Mouse (Mus musculus): ENCODE data around the gene Thoc3. TPM values are rescaled to one million over a fixed set of nuclear protein-coding genes. Genes with fewer than 3 reads are reported as not detected.
A peak's percentile ranks its signal among the peaks of the same experiment; 100 is the strongest.
"Not testable (repeated sequence)": the region's sequence is repeated elsewhere in the genome, so short reads cannot be mapped to it uniquely, and the experiment has no call there.

Thoc3 gene
- 10 to 100 TPM; 14.7 to 16.5 TPM for total RNA-seq (2021)
- long read RNA-seq, experiment 1, transcript Thoc3-201 (6 exons, 2,335 nt) = major isoform, 8 of 10 reads
- long read RNA-seq, experiment 1, partial matches to known transcripts = 1 of 10 reads
- long read RNA-seq, experiment 1, other reads (novel, unspliced or antisense) = 1 of 10 reads
- long read RNA-seq, experiment 2, transcript Thoc3-201 (6 exons, 2,335 nt) = major isoform, 19 of 19 reads
- long read RNA-seq, experiment 2, partial matches to known transcripts = 0 of 19 reads
- long read RNA-seq, experiment 2, other reads (novel, unspliced or antisense) = 0 of 19 reads

- DNase-seq = peak; percentile 93
- no peak for TF ChIP-seq CTCF (IDR thresholded peaks at IDR 0.05)
- Histone ChIP-seq H3K4me3 (peak within 1 kb of the TSS; percentile 98), H3K27ac (peak within 1 kb of the TSS; percentile 85)
- intact Hi-C loops (cut with DNase I) = loop anchor here (5.0 kb wide), 3 partner anchors 34 to 154 kb away; partner anchors contain the start of genes 4833439L19Rik, Faf2 and Simc1
These were observed at the start of gene Thoc3 for GRCm38 (mm10) chr13:54468098-54469011. Gene Thoc3, minus strand, starts transcription at chr13:54468849.

DNA sequence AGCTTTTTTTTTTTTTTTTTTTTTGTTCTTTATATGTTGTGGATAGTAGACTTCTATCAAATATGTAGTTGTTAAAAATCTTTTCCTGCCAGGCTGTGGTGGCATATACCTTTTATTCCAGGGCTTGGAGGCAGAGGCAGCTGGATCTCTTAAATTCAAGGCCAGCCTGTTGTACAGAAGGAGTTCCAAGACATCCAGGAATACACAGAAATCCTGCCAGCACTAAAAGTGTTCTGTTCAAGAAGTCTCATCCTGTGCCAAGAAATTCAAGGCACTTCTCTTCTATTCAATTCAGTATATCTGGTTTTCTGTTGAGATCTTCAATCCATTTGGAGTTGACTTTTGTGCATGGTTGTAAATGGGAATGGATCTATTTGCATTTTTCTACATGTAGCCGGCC, 37.3 kb upstream of the Thoc3 start:
- H3K27ac ChIP-seq = no peak overlapping the region
- no peak overlapping the region for H3K4me3 ChIP-seq
- intact Hi-C loops (cut with DNase I) = no loop called here
- TF ChIP-seq CTCF (IDR thresholded peaks at IDR 0.05) = no peak
- DNase-seq = no peak

- DNase-seq = no peak
- no peak for TF ChIP-seq CTCF (IDR thresholded peaks at IDR 0.05)
- H3K27ac ChIP-seq = peak overlapping the region; percentile 91
- H3K4me3 ChIP-seq = peak overlapping the region; percentile 77
- intact Hi-C loops (cut with DNase I) = loop anchor here (5.0 kb wide), 1 partner anchor 37 kb away; the partner anchor contains the start of gene Thoc3
These were observed 36.1 kb upstream of the Thoc3 start for GRCm38 (mm10) chr13:54504611-54505260.

DNA sequence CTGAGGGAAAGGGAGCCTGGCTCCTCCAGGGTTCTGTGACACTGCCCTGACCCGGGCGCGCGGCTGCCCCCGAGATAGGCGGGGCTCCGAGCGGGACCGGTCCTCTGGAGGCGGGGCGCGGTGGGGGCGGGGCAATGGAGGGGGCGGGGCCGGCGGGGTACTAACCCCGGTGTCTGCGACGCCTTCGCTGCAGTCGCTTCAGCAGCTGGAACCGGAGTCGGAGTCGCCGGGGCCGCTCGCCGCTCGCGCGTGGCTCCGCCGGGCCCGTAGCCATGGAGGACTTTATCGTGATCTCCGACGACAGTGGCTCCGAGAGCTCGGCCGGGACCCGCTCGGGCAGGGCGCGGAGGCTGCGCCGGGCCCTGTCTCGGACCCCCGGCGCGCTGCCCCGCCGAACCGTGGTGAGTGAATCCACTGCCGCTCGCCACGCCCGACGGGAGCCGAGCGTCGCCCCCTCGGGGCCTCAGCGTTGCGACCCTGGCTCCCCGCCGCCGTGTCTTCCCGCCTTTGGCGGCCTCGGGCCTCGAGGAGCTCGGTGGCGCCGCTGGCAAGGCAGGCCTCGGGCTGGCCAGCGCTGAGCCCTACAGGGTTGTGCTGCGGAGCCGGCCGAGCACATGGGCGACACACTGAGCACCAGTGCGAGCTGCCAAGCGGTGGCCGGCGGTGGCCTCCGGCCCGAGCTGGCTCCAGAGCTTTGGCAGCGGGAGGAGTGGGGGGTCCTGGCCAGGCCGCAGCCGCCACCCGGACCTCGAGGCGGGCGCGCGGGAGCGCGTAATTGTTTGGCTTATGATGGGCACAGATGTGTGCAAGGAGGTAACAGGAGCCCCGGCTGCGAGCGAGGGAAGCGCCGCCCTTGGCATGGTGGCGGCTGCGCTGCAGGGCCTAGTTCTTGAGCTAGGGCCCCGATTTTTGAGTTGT, 35.2 kb upstream of the Thoc3 start, which contains the start of gene Simc1:
TSS of gene Simc1 (plus strand) at position 176 of the 918 bp plus-strand sequence.
- peak within 1 kb of the TSS; percentile 91 for H3K27ac ChIP-seq
- TF ChIP-seq CTCF (IDR thresholded peaks at IDR 0.05) = no peak; the same call in 1 of the 2 replicates
- DNase-seq = peak; percentile 89
- intact Hi-C loops (cut with DNase I) = loop anchor here (5.0 kb wide), 1 partner anchor 37 kb away; the partner anchor contains the start of gene Thoc3
- peak within 1 kb of the TSS; percentile 77 for H3K4me3 ChIP-seq

DNA sequence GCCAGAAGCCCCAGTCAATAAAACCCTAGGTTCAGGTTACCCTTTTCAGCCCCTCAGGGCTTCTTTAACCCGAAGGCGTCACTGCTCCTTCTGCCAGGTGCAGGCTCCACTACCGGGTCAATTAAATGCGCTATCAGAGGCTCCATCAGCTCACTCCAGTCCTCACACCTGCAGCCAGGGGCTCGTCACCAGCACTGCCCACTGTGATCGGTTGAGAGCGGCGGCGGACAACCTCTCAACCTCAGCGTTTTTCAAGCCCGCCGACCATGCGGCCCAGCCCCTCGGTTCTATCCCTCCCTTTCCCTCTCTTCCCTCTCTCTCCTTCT, 34.6 kb upstream of the Thoc3 start:
- Histone ChIP-seq H3K27ac (peak overlapping the region; percentile 91), H3K4me3 (peak overlapping the region; percentile 77)
- TF ChIP-seq CTCF (IDR thresholded peaks at IDR 0.05) = no peak
- no peak for DNase-seq
- intact Hi-C loops (cut with DNase I) = loop anchor here (5.0 kb wide), 1 partner anchor 36 kb away; the partner anchor contains the start of gene Thoc3

- H3K27ac ChIP-seq = no peak overlapping the region
- H3K4me3 ChIP-seq = no peak overlapping the region
- DNase-seq = no peak
- no peak for TF ChIP-seq CTCF (IDR thresholded peaks at IDR 0.05)
- intact Hi-C loops (cut with DNase I) = loop anchor here (5.0 kb wide), 1 partner anchor 35 kb away; the partner anchor contains the start of gene Thoc3
These were observed 33.5 kb upstream of the Thoc3 start for GRCm38 (mm10) chr13:54501957-54502690.

DNA sequence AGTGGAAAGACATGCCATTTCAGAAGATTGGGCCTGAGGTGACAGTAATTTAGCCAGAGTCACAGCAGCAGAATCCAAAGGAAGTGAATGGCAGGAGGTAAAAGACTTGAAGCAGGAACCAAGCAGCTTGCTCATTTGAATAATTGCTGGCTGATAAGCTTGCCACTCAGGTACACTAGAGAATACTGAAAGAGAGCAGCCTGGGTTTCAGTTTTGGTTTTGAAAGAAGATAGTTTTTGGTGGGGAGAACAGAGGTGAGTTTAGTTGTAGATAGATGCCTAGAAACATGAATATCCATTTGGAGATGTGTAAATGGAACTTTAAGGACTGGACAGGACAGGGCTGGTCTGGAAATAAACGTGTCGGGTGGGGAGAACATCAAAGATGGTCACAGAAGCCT, 32.7 kb upstream of the Thoc3 start:
- DNase-seq = no peak
- Histone ChIP-seq H3K27ac (no peak overlapping the region), H3K4me3 (no peak overlapping the region)
- no peak for TF ChIP-seq CTCF (IDR thresholded peaks at IDR 0.05)
- intact Hi-C loops (cut with DNase I) = loop anchor here (5.0 kb wide), 1 partner anchor 34 kb away; the partner anchor contains the start of gene Thoc3

GRCm38 (mm10) chr13:54499551-54499950, 30.9 kb upstream of the Thoc3 start:
- DNase-seq; H3K27ac ChIP-seq; intact Hi-C loops (cut with DNase I): not testable (repeated sequence)

DNA sequence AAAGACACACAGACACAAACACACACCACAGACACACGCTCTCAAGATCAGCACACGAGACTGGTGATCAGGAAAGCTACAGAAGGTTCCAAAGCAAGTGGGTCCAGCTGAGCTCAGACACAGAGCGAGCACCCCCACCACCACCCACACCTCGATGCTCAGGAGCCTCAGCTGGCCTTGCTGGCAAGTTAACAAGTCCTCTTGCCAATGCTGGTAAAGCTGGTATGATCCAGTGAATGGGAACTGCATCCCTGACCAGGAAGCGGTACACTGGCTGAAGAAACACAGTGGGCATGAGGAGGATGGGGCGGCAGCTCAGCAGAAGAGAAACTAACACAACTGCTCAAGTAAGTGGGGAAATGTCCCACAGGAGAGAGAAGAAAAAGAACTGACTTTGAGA, 22.7 kb upstream of the Thoc3 start:
- Histone ChIP-seq H3K27ac (no peak overlapping the region), H3K4me3 (no peak overlapping the region)
- TF ChIP-seq CTCF (IDR thresholded peaks at IDR 0.05) = no peak
- intact Hi-C loops (cut with DNase I) = no loop called here
- no peak for DNase-seq

More at GRCm38 (mm10) chr13:54499551-54499950, 30.9 kb upstream of the Thoc3 start:
- H3K4me3 ChIP-seq = not testable (repeated sequence)

- Histone ChIP-seq H3K4me3 (no peak overlapping the region), H3K27ac (no peak overlapping the region)
- intact Hi-C loops (cut with DNase I) = no loop called here
- DNase-seq = no peak
- no peak for TF ChIP-seq CTCF (IDR thresholded peaks at IDR 0.05)
These were observed 21.8 kb upstream of the Thoc3 start for GRCm38 (mm10) chr13:54490411-54490810.

- DNase-seq = no peak
- H3K4me3 ChIP-seq = no peak overlapping the region
- no peak overlapping the region for H3K27ac ChIP-seq
- TF ChIP-seq CTCF (IDR thresholded peaks at IDR 0.05) = no peak
- intact Hi-C loops (cut with DNase I) = no loop called here
These were observed 12.8 kb upstream of the Thoc3 start for GRCm38 (mm10) chr13:54481498-54481897.
